Comparison of ENCODE assay signal across 8 mouse cellular contexts in genomic region chr9:56506931-56507681, GRCm38 (mm10).
DNase-seq lines count a peak whose midpoint lies in the region; ATAC-seq lines count a peak whose summit lies in the region.

No protein-coding gene starts in this region.

- peak overlapping the region; percentile 92 for H3K27ac ChIP-seq in embryonic facial prominence, embryonic 10.5 days (replicated peaks)
- peak overlapping the region; percentile 100 for H3K27ac ChIP-seq in heart, embryonic 15.5 days
- H3K27ac ChIP-seq in macrophage: peak overlapping the region; percentile 93
- H3K27ac ChIP-seq in stomach, embryonic 16.5 days (ENCODE audit: low read length): peak overlapping the region; percentile 98

- H3K4me3 ChIP-seq in embryonic facial prominence, embryonic 10.5 days: peak overlapping the region; percentile 61
- peak overlapping the region; percentile 51 for H3K4me3 ChIP-seq in heart, embryonic 15.5 days
- peak overlapping the region; percentile 35 for H3K4me3 ChIP-seq in macrophage (ENCODE audit: inconsistent target)
- H3K4me3 ChIP-seq in stomach, embryonic 16.5 days (replicated peaks; ENCODE audit: low read length): peak overlapping the region; percentile 50

- H3K9me3 ChIP-seq in embryonic facial prominence, embryonic 10.5 days: no peaks in the 10 kb centered on the region
- no peaks in the 10 kb centered on the region for H3K9me3 ChIP-seq in heart, embryonic 15.5 days (replicated peaks)
- H3K9me3 ChIP-seq in stomach, embryonic 16.5 days (replicated peaks; ENCODE audit: control insufficient read depth, low read length): no peaks in the 10 kb centered on the region

- H3K4me2 ChIP-seq in heart, embryonic 15.5 days: peak overlapping the region; percentile 88
- peak overlapping the region; percentile 74 for H3K4me2 ChIP-seq in stomach, embryonic 16.5 days (ENCODE audit: low read depth, low read length)

- 8% methylated on average over 25 of the region's 25 CpGs for WGBS in embryonic facial prominence, embryonic 10.5 days
- 4% methylated on average over 25 of the region's 25 CpGs for WGBS in heart, embryonic 15.5 days
- 5% methylated on average over 25 of the region's 25 CpGs for WGBS in macrophage (ENCODE audit: missing documents)
- 3% methylated on average over 25 of the region's 25 CpGs for WGBS in stomach, embryonic 16.5 days

- peaks cover 52% of the 10 kb centered on the region for H3K4me1 ChIP-seq in embryonic facial prominence, embryonic 10.5 days
- peaks cover 72% of the 10 kb centered on the region for H3K4me1 ChIP-seq in heart, embryonic 15.5 days (replicated peaks)
- peaks cover 59% of the 10 kb centered on the region for H3K4me1 ChIP-seq in stomach, embryonic 16.5 days (ENCODE audit: control insufficient read depth, insufficient read depth, low read length)

- ATAC-seq in cerebellum, adult (ENCODE audit: insufficient number of reproducible peaks, low FRiP score, low TSS enrichment): no peak
- 0 out of 2 replicates have a peak, but pooled peaks have one; percentile 47 for ATAC-seq in heart, embryonic 15.5 days (replicated peaks; ENCODE audit: insufficient number of reproducible peaks, insufficient read depth, low FRiP score, low read depth)
- ATAC-seq in stomach, embryonic 16.5 days (ENCODE audit: insufficient read depth, low FRiP score): no peak

- no peaks in the 10 kb centered on the region for H3K79me2 ChIP-seq in macrophage (ENCODE audit: inconsistent target)

- H3K36me3 ChIP-seq in embryonic facial prominence, embryonic 10.5 days (replicated peaks): no peaks in the 10 kb centered on the region
- H3K36me3 ChIP-seq in heart, embryonic 15.5 days: no peaks in the 10 kb centered on the region
- H3K36me3 ChIP-seq in macrophage (ENCODE audit: inconsistent target): no peaks in the 10 kb centered on the region
- no peaks in the 10 kb centered on the region for H3K36me3 ChIP-seq in stomach, embryonic 16.5 days (ENCODE audit: control insufficient read depth, insufficient read depth, low read length)

- peaks cover 15% of the 10 kb centered on the region for H3K27me3 ChIP-seq in embryonic facial prominence, embryonic 10.5 days (replicated peaks; ENCODE audit: low read depth, poor library complexity, severe bottlenecking)
- no peaks in the 10 kb centered on the region for H3K27me3 ChIP-seq in heart, embryonic 15.5 days
- no peaks in the 10 kb centered on the region for H3K27me3 ChIP-seq in stomach, embryonic 16.5 days (ENCODE audit: control insufficient read depth, insufficient read depth, low read length)

- peak; percentile 59 for DNase-seq in cerebellum, adult 11-12 months
- DNase-seq in Muller cell, postnatal 12 days (ENCODE audit: inconsistent ontology term): peak; percentile 85
- DNase-seq in embryonic facial prominence, embryonic 10.5 days (ENCODE audit: low spot score): peak; percentile 39
- peak; percentile 74 for DNase-seq in kidney, postnatal 14 days

- peak overlapping the region; percentile 72 for H3K9ac ChIP-seq in heart, embryonic 15.5 days
- H3K9ac ChIP-seq in stomach, embryonic 16.5 days (ENCODE audit: low read length): peak overlapping the region; percentile 77
